Mouse (Mus musculus) neutrophil, adult 83 days (primary cell): Measurements from ENCODE around the gene 1700049E17Rik2. TPM values are rescaled to one million over a fixed set of nuclear protein-coding genes. Genes with fewer than 3 reads are reported as not detected.

Experiments used
- total RNA-seq, 2 experiments: library from RNA; stranded (reverse); gene quantifications; one replicate each; pipeline ENCODE4 v1.2.4; 2023

1700049E17Rik2 gene
- total RNA-seq, result not detected

GRCm38 (mm10) chr14:41572911-41573310 lies at the start of gene 1700049E17Rik2:
TSS of gene 1700049E17Rik2 (plus strand) at chr14:41573211.

GRCm38 (mm10) chr14:41555483-41555882 lies 17.5 kb upstream of the 1700049E17Rik2 start, which contains the start of gene Gm7970:
TSS of gene Gm7970 (minus strand) at chr14:41555583.

GRCm38 (mm10) chr14:41624512-41624911 lies 51.5 kb downstream of the 1700049E17Rik2 start, which contains the start of gene Gm3072:
TSS of gene Gm3072 (minus strand) at chr14:41624612.

Other genes starting within 250 kb of the 1700049E17Rik2 start
- not detected for gene Gm5798, start 224.6 kb upstream of the 1700049E17Rik2 start, total RNA-seq
- gene Gm7945, start 186.8 kb upstream of the 1700049E17Rik2 start, total RNA-seq, result not detected
- gene Gm6482, start 164.9 kb upstream of the 1700049E17Rik2 start, total RNA-seq, result not detected
- gene Gm7954, start 119.7 kb upstream of the 1700049E17Rik2 start, total RNA-seq, result not detected
- not detected for gene Gm3486, start 83.7 kb upstream of the 1700049E17Rik2 start, total RNA-seq
- not detected for gene Gm7970, start 17.6 kb upstream of the 1700049E17Rik2 start, total RNA-seq
- not detected for gene Gm3072, start 51.4 kb downstream of the 1700049E17Rik2 start, total RNA-seq
- not detected for gene Gm3676, start 73.3 kb downstream of the 1700049E17Rik2 start, total RNA-seq
- not detected for gene Gm8068, start 128.7 kb downstream of the 1700049E17Rik2 start, total RNA-seq
- gene Gm7929, start 177.4 kb downstream of the 1700049E17Rik2 start, total RNA-seq, result not detected
- gene Gm47189, start 199.2 kb downstream of the 1700049E17Rik2 start, total RNA-seq, result not detected